Mouse (Mus musculus): ENCODE data around the gene Crybg3. TPM values are rescaled to one million over a fixed set of nuclear protein-coding genes. Genes with fewer than 3 reads are reported as not detected.

The Crybg3 gene
- polyA plus RNA-seq, 1 experiment: 33.4 TPM

GRCm38 (mm10) chr16:59615675-59616074 lies 14.9 kb upstream of the Crybg3 start:
- H3K27ac ChIP-seq (ENCODE audit: control insufficient read depth, insufficient read depth, low read depth, low read length): no peak overlapping the region
- TF ChIP-seq CTCF (IDR thresholded peaks at IDR 0.05; ENCODE audit: control insufficient read depth, insufficient read depth, insufficient replicate concordance, low read depth, low read length): no peak
- TF ChIP-seq POLR2A (IDR thresholded peaks at IDR 0.05; ENCODE audit: control insufficient read depth, low read depth, low read length): no peak

DNA sequence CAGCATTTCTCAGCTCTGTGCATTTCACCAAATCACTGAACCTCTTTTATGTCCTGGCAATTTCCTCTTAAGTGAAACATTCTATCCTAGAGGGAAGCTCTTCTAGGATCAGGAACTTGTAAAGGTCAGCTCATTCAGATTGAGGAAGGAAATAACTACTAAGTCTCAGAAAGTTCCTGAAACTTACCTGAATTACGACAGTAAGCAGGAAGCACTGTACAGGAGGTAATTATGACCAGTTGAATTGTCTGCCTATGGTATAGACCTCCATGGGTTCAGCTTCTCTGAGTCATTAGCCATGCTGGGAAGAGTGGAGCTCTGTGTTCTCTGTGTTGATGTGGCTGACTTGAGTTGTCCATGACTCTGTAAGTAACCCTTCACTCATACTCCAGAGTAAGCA lies 10.0 kb upstream of the Crybg3 start:
- Histone ChIP-seq H3K36me3 (ENCODE audit: control insufficient read depth, insufficient read depth, low read length) (no peaks in the 10 kb centered on the region), H3K4me3 (ENCODE audit: control insufficient read depth, low read depth, low read length) (no peak overlapping the region), H3K27ac (ENCODE audit: control insufficient read depth, insufficient read depth, low read depth, low read length) (no peak overlapping the region), H3K27me3 (ENCODE audit: control insufficient read depth, insufficient read depth, low read length) (no peaks in the 10 kb centered on the region), H3K4me1 (ENCODE audit: control insufficient read depth, insufficient read depth, low read length) (no peaks in the 10 kb centered on the region)
- no peak for TF ChIP-seq POLR2A (IDR thresholded peaks at IDR 0.05; ENCODE audit: control insufficient read depth, low read depth, low read length)
- no peak for TF ChIP-seq CTCF (IDR thresholded peaks at IDR 0.05; ENCODE audit: control insufficient read depth, insufficient read depth, insufficient replicate concordance, low read depth, low read length)

More at GRCm38 (mm10) chr16:59615675-59616074, 14.9 kb upstream of the Crybg3 start:
- Histone ChIP-seq H3K36me3 (ENCODE audit: control insufficient read depth, insufficient read depth, low read length) (no peaks in the 10 kb centered on the region), H3K4me3 (ENCODE audit: control insufficient read depth, low read depth, low read length) (no peak overlapping the region), H3K27me3 (ENCODE audit: control insufficient read depth, insufficient read depth, low read length) (no peaks in the 10 kb centered on the region), H3K4me1 (ENCODE audit: control insufficient read depth, insufficient read depth, low read length) (no peaks in the 10 kb centered on the region)

- H3K27ac ChIP-seq (ENCODE audit: control insufficient read depth, insufficient read depth, low read depth, low read length): no peak overlapping the region
- no peaks in the 10 kb centered on the region for H3K36me3 ChIP-seq (ENCODE audit: control insufficient read depth, insufficient read depth, low read length)
- H3K4me1 ChIP-seq (ENCODE audit: control insufficient read depth, insufficient read depth, low read length): peaks cover 10% of the 10 kb centered on the region
- no peak for TF ChIP-seq CTCF (IDR thresholded peaks at IDR 0.05; ENCODE audit: control insufficient read depth, insufficient read depth, insufficient replicate concordance, low read depth, low read length)
- no peak for TF ChIP-seq POLR2A (IDR thresholded peaks at IDR 0.05; ENCODE audit: control insufficient read depth, low read depth, low read length)
- H3K27me3 ChIP-seq (ENCODE audit: control insufficient read depth, insufficient read depth, low read length): peaks cover 4% of the 10 kb centered on the region; the same call in 1 of the 2 replicates
- no peak overlapping the region for H3K4me3 ChIP-seq (ENCODE audit: control insufficient read depth, low read depth, low read length)
These were observed 3.5 kb upstream of the Crybg3 start for GRCm38 (mm10) chr16:59604078-59604781.

DNA sequence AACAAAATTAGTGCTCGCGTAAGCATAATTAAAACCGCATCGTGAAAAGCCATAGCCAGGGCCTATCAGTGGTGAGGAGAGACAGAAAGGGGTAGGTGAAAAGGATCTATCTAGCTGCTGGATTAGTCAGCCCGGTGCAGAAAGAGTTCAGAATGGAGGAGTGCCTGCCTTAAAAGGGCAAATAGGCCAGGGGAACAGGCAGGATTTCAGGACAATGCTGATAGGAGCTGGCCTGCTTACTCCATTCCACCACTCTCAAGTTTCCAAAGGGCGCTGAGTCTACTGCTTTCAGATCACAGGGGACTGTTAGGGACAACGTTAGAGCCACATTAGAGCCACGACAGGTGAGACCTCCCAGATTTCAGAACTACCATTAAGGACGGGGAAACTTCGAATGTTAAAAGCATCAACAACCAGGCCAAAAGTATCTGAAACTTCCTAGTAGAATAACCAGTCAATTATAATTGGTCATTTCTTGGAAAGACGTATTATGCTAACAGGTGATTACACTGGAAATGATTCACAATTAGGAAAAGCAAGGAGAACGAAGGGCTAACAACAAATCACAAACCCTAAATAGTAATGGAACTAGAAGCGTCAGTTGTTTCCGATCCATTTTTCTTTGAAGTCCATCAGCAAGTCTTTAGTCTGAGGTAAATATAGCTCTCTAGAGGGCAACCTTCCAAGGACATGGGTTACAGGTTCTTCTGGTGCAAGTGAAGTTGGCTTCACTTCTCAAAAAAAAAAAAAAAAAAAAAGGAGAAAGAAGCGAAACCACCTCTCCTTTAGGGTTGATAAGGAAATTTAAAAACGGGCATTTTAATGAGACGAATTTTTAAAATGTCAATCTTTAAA lies 1.1 kb downstream of the Crybg3 start:
- Histone ChIP-seq H3K27me3 (ENCODE audit: control insufficient read depth, insufficient read depth, low read length) (peaks cover 4% of the 10 kb centered on the region; the same call in 1 of the 2 replicates), H3K36me3 (ENCODE audit: control insufficient read depth, insufficient read depth, low read length) (no peaks in the 10 kb centered on the region), H3K4me3 (ENCODE audit: control insufficient read depth, low read depth, low read length) (peak overlapping the region; percentile 86), H3K27ac (ENCODE audit: control insufficient read depth, insufficient read depth, low read depth, low read length) (peak overlapping the region; percentile 30; the same call in 1 of the 2 replicates), H3K4me1 (ENCODE audit: control insufficient read depth, insufficient read depth, low read length) (peaks cover 10% of the 10 kb centered on the region)
- no peak for TF ChIP-seq POLR2A (IDR thresholded peaks at IDR 0.05; ENCODE audit: control insufficient read depth, low read depth, low read length)
- no peak for TF ChIP-seq CTCF (IDR thresholded peaks at IDR 0.05; ENCODE audit: control insufficient read depth, insufficient read depth, insufficient replicate concordance, low read depth, low read length)

GRCm38 (mm10) chr16:59598997-59599396 lies 1.8 kb downstream of the Crybg3 start:
- Histone ChIP-seq H3K36me3 (ENCODE audit: control insufficient read depth, insufficient read depth, low read length) (no peaks in the 10 kb centered on the region), H3K27me3 (ENCODE audit: control insufficient read depth, insufficient read depth, low read length) (peaks cover 4% of the 10 kb centered on the region; the same call in 1 of the 2 replicates), H3K4me1 (ENCODE audit: control insufficient read depth, insufficient read depth, low read length) (peaks cover 10% of the 10 kb centered on the region), H3K4me3 (ENCODE audit: control insufficient read depth, low read depth, low read length) (no peak overlapping the region), H3K27ac (ENCODE audit: control insufficient read depth, insufficient read depth, low read depth, low read length) (no peak overlapping the region)
- no peak for TF ChIP-seq CTCF (IDR thresholded peaks at IDR 0.05; ENCODE audit: control insufficient read depth, insufficient read depth, insufficient replicate concordance, low read depth, low read length)
- TF ChIP-seq POLR2A (IDR thresholded peaks at IDR 0.05; ENCODE audit: control insufficient read depth, low read depth, low read length): no peak

GRCm38 (mm10) chr16:59597256-59597655 lies 3.5 kb downstream of the Crybg3 start:
- TF ChIP-seq POLR2A (IDR thresholded peaks at IDR 0.05; ENCODE audit: control insufficient read depth, low read depth, low read length): no peak
- TF ChIP-seq CTCF (IDR thresholded peaks at IDR 0.05; ENCODE audit: control insufficient read depth, insufficient read depth, insufficient replicate concordance, low read depth, low read length): no peak
- Histone ChIP-seq H3K4me1 (ENCODE audit: control insufficient read depth, insufficient read depth, low read length) (peaks cover 10% of the 10 kb centered on the region), H3K27me3 (ENCODE audit: control insufficient read depth, insufficient read depth, low read length) (peaks cover 4% of the 10 kb centered on the region; the same call in 1 of the 2 replicates), H3K4me3 (ENCODE audit: control insufficient read depth, low read depth, low read length) (no peak overlapping the region), H3K27ac (ENCODE audit: control insufficient read depth, insufficient read depth, low read depth, low read length) (no peak overlapping the region), H3K36me3 (ENCODE audit: control insufficient read depth, insufficient read depth, low read length) (no peaks in the 10 kb centered on the region)

DNA sequence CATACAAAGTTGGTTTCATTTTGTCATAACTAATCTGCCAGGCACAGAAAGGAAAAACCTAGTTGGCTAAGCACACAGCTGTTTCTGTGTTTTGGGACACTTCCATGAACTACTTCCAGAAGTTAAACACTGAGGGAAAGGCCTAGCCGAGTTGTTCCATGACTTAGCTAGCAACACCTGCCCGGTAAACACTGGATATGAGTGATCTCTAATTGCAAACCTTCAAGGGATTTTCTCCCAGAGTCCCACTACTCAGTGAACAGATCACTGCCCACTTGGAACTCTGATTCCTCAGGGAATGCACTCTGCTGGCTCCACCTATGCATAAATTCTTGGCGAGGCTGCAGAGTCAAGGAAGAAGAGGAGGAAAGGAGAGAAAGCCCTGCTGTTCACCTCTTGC lies 6.1 kb downstream of the Crybg3 start:
- TF ChIP-seq POLR2A (IDR thresholded peaks at IDR 0.05; ENCODE audit: control insufficient read depth, low read depth, low read length) (no peak), CTCF (IDR thresholded peaks at IDR 0.05; ENCODE audit: control insufficient read depth, insufficient read depth, insufficient replicate concordance, low read depth, low read length) (no peak)
- no peaks in the 10 kb centered on the region for H3K36me3 ChIP-seq (ENCODE audit: control insufficient read depth, insufficient read depth, low read length)
- H3K27me3 ChIP-seq (ENCODE audit: control insufficient read depth, insufficient read depth, low read length): no peaks in the 10 kb centered on the region
- H3K4me3 ChIP-seq (ENCODE audit: control insufficient read depth, low read depth, low read length): no peak overlapping the region
- no peaks in the 10 kb centered on the region for H3K4me1 ChIP-seq (ENCODE audit: control insufficient read depth, insufficient read depth, low read length)
- H3K27ac ChIP-seq (ENCODE audit: control insufficient read depth, insufficient read depth, low read depth, low read length): no peak overlapping the region

All from testis, adult 2 months (tissue).